Mouse (Mus musculus) hindbrain, embryonic 16.5 days (tissue): Measurements from ENCODE around the gene Fbln7. TPM values are rescaled to one million over a fixed set of nuclear protein-coding genes. Genes with fewer than 3 reads are reported as not detected.

Source experiments
- ATAC-seq: fragments of 200-750 bp; cut with Nextera tagmentation; 2 replicates; pipeline ENCODE4 v1.8.0; 2017; ENCODE audit warnings: moderate TSS enrichment, moderate library complexity
- H3K27ac ChIP-seq: fragments of 300-500 bp; sonication (generic); 2 replicates; pipeline ENCODE4 v1.5.1; 2014; ENCODE audit warnings: low read depth, mild to moderate bottlenecking, control low read depth, low read length, moderate library complexity
- H3K27me3 ChIP-seq: fragments of 300-500 bp; sonication (generic); replicated peaks from 2 replicates; pipeline ENCODE4 v1.6.1; 2014; ENCODE audit warnings: low read length; ENCODE audit not compliant: control insufficient read depth, insufficient read depth
- H3K36me3 ChIP-seq: fragments of 300-500 bp; sonication (generic); 2 replicates; pipeline ENCODE4 v1.6.1; 2014; ENCODE audit warnings: mild to moderate bottlenecking, low read length, moderate library complexity, mixed read lengths; ENCODE audit not compliant: control insufficient read depth, insufficient read depth
- H3K4me1 ChIP-seq: fragments of 300-500 bp; sonication (generic); 2 replicates; pipeline ENCODE4 v1.6.1; 2014; ENCODE audit warnings: low read depth, low read length; ENCODE audit not compliant: control insufficient read depth, insufficient read depth
- H3K4me2 ChIP-seq: fragments of 300-500 bp; sonication (generic); 2 replicates; pipeline ENCODE4 v1.6.1; 2014; ENCODE audit warnings: mild to moderate bottlenecking, low read length, control low read depth, moderate library complexity
- H3K4me3 ChIP-seq: fragments of 300-500 bp; sonication (generic); 2 replicates; pipeline ENCODE4 v1.5.1; 2014; ENCODE audit warnings: mild to moderate bottlenecking, low read length, control low read depth, moderate library complexity
- H3K9ac ChIP-seq: fragments of 300-500 bp; sonication (generic); 2 replicates; pipeline ENCODE4 v1.6.1; 2014; ENCODE audit warnings: low read depth, mild to moderate bottlenecking, control low read depth, low read length, moderate library complexity
- H3K9me3 ChIP-seq: fragments of 300-500 bp; sonication (generic); 2 replicates; pipeline ENCODE4 v1.6.1; 2014; ENCODE audit warnings: mild to moderate bottlenecking, low read length, moderate library complexity; ENCODE audit not compliant: control insufficient read depth
- WGBS: fragments of 180-500 bp; shearing (Covaris S2); extraction: QIAGEN DNeasy Blood & Tissue Kit; methylation state at CpG from one replicate; pipeline ENCODE4 v1.1.7; 2014; 5-methylcytosine and 5-hydroxymethylcytosine counted together
- polyA plus RNA-seq: library from polyadenylated mRNA; unstranded; fragments of >200 nt; fragmentation: Nextera tagmentation; extraction: Ambion mirVana; gene quantifications from 2 replicates; pipeline ENCODE4 v1.2.1, GENCODE M21; 2015

The Fbln7 gene
- polyA plus RNA-seq, 1 experiment from 2014 or later = 4.3 TPM

DNA sequence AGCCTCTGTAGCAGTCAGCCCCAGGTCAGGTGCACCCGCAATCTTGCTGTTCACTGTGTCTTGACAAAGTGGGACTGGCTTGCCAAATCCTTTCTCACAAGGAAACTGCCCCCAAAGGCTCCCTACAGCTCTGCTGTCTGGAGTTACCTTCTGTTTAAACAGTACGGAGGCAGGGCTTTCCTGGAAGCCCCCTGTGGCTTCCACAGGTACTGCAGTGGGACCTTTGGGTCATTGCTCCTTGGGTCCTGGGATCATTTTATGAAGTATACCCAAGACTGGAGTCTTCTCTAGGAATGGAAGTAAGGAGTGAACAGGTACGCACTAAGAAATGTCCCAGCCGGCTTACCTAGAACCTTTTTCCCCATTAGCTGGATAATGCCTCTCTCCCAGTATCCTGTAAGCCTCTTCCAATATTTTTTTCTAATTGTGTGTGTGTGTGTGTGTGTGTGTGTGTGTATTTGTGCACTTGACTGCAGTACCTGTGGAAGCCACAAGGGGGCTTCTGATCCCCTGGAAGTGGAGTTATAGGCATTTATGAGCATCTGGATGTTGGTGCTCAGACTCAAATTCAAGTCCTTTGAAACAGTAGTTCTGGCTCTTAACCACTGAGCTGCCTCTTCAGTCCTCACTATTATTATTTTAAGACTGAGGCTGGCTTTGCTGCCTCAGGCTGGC, 28.0 kb downstream of the Fbln7 start:
- H3K9me3 ChIP-seq = no peaks in the 10 kb centered on the region
- H3K36me3 ChIP-seq = no peaks in the 10 kb centered on the region
- no peak overlapping the region for H3K27ac ChIP-seq
- no peak for ATAC-seq
- H3K4me1 ChIP-seq = 0 out of 2 replicates have a peak, but pooled peaks cover 4% of the 10 kb centered on the region
- WGBS = 93% methylated on average over 4 of the region's 4 CpGs
- H3K27me3 ChIP-seq = no peaks in the 10 kb centered on the region
- no peak overlapping the region for H3K9ac ChIP-seq
- no peak overlapping the region for H3K4me2 ChIP-seq
- no peak overlapping the region for H3K4me3 ChIP-seq

DNA sequence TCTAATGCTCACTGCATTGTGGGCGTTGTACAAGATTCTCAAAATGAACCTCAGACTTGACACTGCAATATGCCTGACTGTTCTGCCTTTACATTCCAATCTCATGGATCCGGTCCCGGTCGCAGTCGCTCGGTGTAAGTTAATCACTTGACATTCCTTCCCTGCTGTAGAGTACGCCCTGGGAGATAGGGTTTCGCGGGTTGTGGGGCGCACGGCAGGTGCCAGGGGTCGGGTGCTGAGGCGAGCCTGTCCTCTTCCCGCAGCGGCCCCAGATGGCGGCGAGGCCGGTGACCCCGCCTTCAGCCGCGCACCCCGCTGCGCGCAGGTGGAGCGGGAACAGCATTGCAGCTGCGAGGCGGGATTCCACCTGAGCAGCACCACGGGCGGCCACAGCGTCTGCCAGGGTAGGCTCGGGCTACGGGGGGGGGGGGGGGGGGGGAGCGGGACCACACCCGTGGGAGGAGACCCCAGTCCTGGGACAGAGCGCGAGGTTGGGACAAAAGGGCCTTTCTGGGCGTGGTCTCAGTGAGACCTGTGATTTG, 29.5 kb downstream of the Fbln7 start:
- H3K4me2 ChIP-seq = peak overlapping the region; percentile 92
- peak; percentile 73 for ATAC-seq
- H3K4me3 ChIP-seq = peak overlapping the region; percentile 49
- H3K9me3 ChIP-seq = no peaks in the 10 kb centered on the region
- H3K27me3 ChIP-seq = no peaks in the 10 kb centered on the region
- H3K36me3 ChIP-seq = no peaks in the 10 kb centered on the region
- peak overlapping the region; percentile 69 for H3K9ac ChIP-seq
- 4% methylated on average over 34 of the region's 37 CpGs for WGBS
- H3K4me1 ChIP-seq = 0 out of 2 replicates have a peak, but pooled peaks cover 4% of the 10 kb centered on the region
- peak overlapping the region; percentile 24; the same call in 1 of the 2 replicates for H3K27ac ChIP-seq

DNA sequence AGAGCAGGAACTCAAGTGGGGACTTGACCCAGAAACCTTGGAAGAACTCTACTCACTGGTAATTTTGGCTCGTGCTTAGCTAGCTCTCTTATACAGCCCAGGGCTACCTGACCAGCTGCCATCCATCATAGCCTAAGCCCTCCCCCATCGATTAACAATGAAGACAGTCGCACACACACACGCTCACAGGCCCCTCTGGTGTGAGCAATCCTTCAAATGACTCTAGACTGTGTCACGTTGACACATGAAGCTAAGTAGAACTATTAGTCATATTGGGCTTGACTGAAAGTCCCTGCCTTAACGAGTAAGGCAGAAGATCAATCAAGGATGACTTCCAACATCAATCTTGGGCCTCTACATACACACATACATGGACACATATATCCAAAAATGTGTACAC, 40.1 kb downstream of the Fbln7 start:
- Histone ChIP-seq H3K27me3 (no peaks in the 10 kb centered on the region), H3K9ac (no peak overlapping the region), H3K4me2 (no peak overlapping the region), H3K27ac (no peak overlapping the region), H3K4me1 (no peaks in the 10 kb centered on the region), H3K9me3 (peaks cover 7% of the 10 kb centered on the region), H3K4me3 (no peak overlapping the region), H3K36me3 (no peaks in the 10 kb centered on the region)
- 75% methylated on average over 6 of the region's 6 CpGs for whole genome bisulfite sequencing
- ATAC-seq = peak; percentile 50; the same call in 1 of the 2 replicates

DNA sequence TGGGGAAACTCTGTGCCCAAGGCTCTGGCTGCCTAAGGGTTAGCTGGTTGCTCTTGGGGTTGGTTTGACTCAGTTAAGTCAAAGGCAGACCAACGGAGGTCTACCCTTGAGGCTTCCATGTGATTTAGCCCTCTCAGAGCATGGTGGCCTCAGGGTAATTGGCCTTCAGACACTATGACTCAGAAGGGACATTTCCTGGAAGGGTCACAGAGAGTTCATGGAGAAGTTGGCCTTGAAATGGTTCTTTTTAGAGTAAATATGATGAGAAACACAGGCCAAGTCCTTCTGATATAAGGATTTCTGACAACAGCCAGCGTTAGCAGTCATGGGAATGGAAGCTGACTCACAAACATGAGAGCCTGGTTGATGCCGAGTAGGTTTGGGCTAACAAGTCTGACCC, 40.9 kb downstream of the Fbln7 start:
- H3K9ac ChIP-seq = no peak overlapping the region
- no peak overlapping the region for H3K4me3 ChIP-seq
- no peaks in the 10 kb centered on the region for H3K27me3 ChIP-seq
- no peaks in the 10 kb centered on the region for H3K36me3 ChIP-seq
- H3K4me1 ChIP-seq = no peaks in the 10 kb centered on the region
- H3K27ac ChIP-seq = no peak overlapping the region
- H3K9me3 ChIP-seq = peaks cover 7% of the 10 kb centered on the region
- ATAC-seq = no peak
- 81% methylated on average over 3 of the region's 3 CpGs for WGBS
- H3K4me2 ChIP-seq = no peak overlapping the region

DNA sequence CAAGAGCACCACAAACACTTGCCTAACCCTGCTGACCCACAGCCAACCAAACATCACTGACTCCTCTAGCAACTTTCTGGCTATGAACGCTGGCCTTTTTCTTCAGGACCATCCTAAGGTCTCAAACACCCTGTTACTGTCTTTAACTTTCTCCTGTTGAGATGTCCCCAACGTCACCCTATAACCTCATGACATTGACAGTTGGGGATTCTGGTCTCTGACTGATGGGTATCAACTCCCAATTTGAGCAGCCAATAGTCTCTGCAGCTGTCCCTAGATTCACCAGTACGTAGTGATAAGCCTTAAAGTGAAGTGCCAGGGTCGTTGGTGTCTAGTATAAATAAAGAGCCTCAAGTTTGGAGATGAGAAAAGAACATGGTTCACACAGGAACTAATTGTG, 52.2 kb downstream of the Fbln7 start:
- Histone ChIP-seq H3K4me3 (no peak overlapping the region), H3K9me3 (no peaks in the 10 kb centered on the region), H3K27ac (no peak overlapping the region), H3K27me3 (no peaks in the 10 kb centered on the region), H3K9ac (no peak overlapping the region), H3K36me3 (no peaks in the 10 kb centered on the region), H3K4me2 (no peak overlapping the region), H3K4me1 (no peaks in the 10 kb centered on the region)
- 90% methylated on average over 4 of the region's 4 CpGs for WGBS
- no peak for ATAC-seq

DNA sequence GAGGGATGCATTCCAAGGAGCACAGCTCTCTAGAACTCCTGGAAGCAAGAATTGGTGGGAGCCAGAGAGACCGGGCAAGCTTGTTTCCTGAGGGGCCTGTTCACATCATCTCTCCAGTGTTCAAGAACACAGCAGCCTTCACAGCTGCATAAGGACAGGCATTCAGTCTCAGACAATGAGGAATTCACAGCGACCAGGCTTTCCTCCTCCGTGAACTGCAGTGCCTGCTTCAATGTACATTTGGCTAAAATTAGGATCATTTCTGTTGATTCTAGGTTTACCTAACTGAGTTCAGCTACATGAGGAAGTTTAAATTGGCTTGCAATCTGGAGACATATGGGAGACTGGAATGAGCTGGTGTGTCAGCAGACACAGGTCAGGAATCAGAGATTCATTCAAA, 53.7 kb downstream of the Fbln7 start:
- 76% methylated on average over 3 of the region's 3 CpGs for WGBS
- Histone ChIP-seq H3K27me3 (no peaks in the 10 kb centered on the region), H3K4me1 (no peaks in the 10 kb centered on the region)

DNA sequence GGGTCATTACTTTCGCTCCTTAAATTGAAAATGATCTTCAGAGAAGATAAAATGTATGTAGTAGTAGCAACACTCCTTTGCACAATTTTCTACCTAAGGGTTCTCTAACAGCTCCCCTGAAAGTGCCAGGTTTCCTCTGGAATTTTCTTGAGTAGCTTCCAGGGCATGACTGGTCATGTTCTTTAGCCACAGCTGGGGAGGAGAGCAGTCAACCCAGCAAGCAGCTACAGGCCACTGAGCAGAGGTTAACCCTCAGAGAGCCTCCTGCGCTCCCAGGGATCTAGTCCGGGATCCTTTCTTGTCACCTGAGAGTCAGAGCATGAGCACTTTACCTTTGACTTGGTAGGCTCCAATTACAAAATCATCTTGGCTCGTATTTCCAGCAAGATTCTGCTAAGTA, 62.0 kb downstream of the Fbln7 start:
- Histone ChIP-seq H3K4me1 (no peaks in the 10 kb centered on the region), H3K36me3 (peaks cover 7% of the 10 kb centered on the region), H3K9ac (no peak overlapping the region), H3K9me3 (no peaks in the 10 kb centered on the region), H3K4me2 (no peak overlapping the region), H3K27me3 (no peaks in the 10 kb centered on the region), H3K27ac (no peak overlapping the region), H3K4me3 (no peak overlapping the region)
- 88% methylated on average over 4 of the region's 4 CpGs for WGBS
- no peak for ATAC-seq

More for the DNA sequence above, 53.7 kb downstream of the Fbln7 start:
- Histone ChIP-seq H3K4me3 (no peak overlapping the region), H3K9ac (no peak overlapping the region), H3K36me3 (no peaks in the 10 kb centered on the region), H3K9me3 (no peaks in the 10 kb centered on the region), H3K4me2 (no peak overlapping the region), H3K27ac (no peak overlapping the region)
- ATAC-seq = no peak

DNA sequence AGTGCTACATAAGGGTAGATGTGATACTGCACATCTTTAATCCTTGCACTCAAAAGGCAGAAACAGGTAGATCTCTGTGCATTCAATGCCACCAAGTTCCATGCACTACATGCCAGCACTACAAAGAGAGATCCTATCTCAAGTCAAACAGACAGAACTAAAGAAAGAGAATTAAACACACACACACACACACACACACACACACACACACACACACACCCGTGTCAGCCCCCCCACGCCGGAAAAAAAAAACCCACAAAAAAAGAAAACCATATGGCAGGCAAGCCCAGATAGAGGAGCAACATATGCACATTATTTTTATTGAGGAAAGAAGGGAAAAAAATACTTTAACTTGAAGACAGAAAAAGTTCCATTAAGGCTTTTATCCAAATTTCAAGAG, 65.7 kb downstream of the Fbln7 start:
- Histone ChIP-seq H3K9me3 (no peaks in the 10 kb centered on the region), H3K4me2 (no peak overlapping the region), H3K27ac (no peak overlapping the region), H3K36me3 (peaks cover 7% of the 10 kb centered on the region), H3K4me1 (no peaks in the 10 kb centered on the region), H3K27me3 (no peaks in the 10 kb centered on the region), H3K9ac (no peak overlapping the region), H3K4me3 (no peak overlapping the region)
- WGBS = 79% methylated on average over 3 of the region's 3 CpGs
- no peak for ATAC-seq

DNA sequence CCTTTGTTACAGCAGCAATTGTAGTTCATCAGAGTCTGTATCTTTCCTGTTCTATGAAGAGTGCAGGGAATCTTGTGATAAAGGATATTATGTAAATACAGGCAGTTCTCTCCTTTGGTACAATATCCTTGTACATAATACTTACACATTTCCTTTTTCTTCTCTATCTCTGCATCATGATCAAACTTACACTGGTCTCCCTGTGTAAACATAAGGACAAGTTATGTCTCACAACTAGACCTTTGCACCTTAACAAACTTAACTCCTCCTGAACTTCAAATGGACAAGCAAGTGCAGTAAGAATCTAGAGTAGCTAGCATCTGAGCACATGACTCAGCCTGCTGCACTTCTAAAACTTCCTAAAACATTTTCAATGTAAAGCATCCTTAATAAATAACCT, 67.9 kb downstream of the Fbln7 start:
- no peak overlapping the region for H3K27ac ChIP-seq
- peaks cover 9% of the 10 kb centered on the region for H3K36me3 ChIP-seq
- no peaks in the 10 kb centered on the region for H3K9me3 ChIP-seq
- H3K27me3 ChIP-seq = no peaks in the 10 kb centered on the region
- H3K4me3 ChIP-seq = no peak overlapping the region
- H3K4me2 ChIP-seq = no peak overlapping the region
- no peak overlapping the region for H3K9ac ChIP-seq
- no peak for ATAC-seq
- no peaks in the 10 kb centered on the region for H3K4me1 ChIP-seq
